Mouse (Mus musculus): Measurements from ENCODE around the gene Samm50. TPM values are rescaled to one million over a fixed set of nuclear protein-coding genes. Genes with fewer than 3 reads are reported as not detected.
"Not testable (repeated sequence)": the region's sequence is repeated elsewhere in the genome, so short reads cannot be mapped to it uniquely, and the experiment has no call there.

The Samm50 gene
- total RNA-seq (2022) = 100 to 1,000 TPM; 102 to 107 (median 105) TPM

- peak; percentile 94 for DNase-seq (ENCODE audit: low spot score in 2 of 2)
These were observed at the start of gene Samm50 for GRCm38 (mm10) chr15:84192058-84192791. Gene Samm50 (plus strand): TSS chr15:84192241.

- no peak for DNase-seq (ENCODE audit: low spot score in 2 of 2)
These were observed 35.9 kb upstream of the Samm50 start for GRCm38 (mm10) chr15:84156158-84156557.

GRCm38 (mm10) chr15:84157530-84157929 lies 34.5 kb upstream of the Samm50 start:
- DNase-seq (ENCODE audit: low spot score in 2 of 2) = not testable (repeated sequence)

GRCm38 (mm10) chr15:84161871-84162270 lies 30.2 kb upstream of the Samm50 start:
- DNase-seq (ENCODE audit: low spot score in 2 of 2) = no peak

- no peak for DNase-seq (ENCODE audit: low spot score in 2 of 2)
These were observed 25.2 kb upstream of the Samm50 start for GRCm38 (mm10) chr15:84166818-84167217.

GRCm38 (mm10) chr15:84167600-84167999 lies 24.4 kb upstream of the Samm50 start, which contains the start of gene Pnpla3:
Gene Pnpla3 (plus strand): TSS chr15:84167837.
- DNase-seq (ENCODE audit: low spot score in 2 of 2) = peak; percentile 96 to 97

- DNase-seq (ENCODE audit: low spot score in 2 of 2) = no peak
These were observed 23.6 kb upstream of the Samm50 start for GRCm38 (mm10) chr15:84168170-84169161.

- no peak for DNase-seq (ENCODE audit: low spot score in 2 of 2)
These were observed 22.5 kb upstream of the Samm50 start for GRCm38 (mm10) chr15:84169511-84169910.

- DNase-seq (ENCODE audit: low spot score in 2 of 2) = no peak
These were observed 20.9 kb upstream of the Samm50 start for GRCm38 (mm10) chr15:84171166-84171565.

GRCm38 (mm10) chr15:84178733-84179132 lies 13.3 kb upstream of the Samm50 start:
- peak; percentile 32 to 39 for DNase-seq (ENCODE audit: low spot score in 2 of 2)

GRCm38 (mm10) chr15:84182000-84182399 lies 10.0 kb upstream of the Samm50 start:
- no peak for DNase-seq (ENCODE audit: low spot score in 2 of 2)

- DNase-seq (ENCODE audit: low spot score in 2 of 2) = no peak
These were observed 8.1 kb upstream of the Samm50 start for GRCm38 (mm10) chr15:84183967-84184366.

GRCm38 (mm10) chr15:84186196-84186595 lies 5.8 kb upstream of the Samm50 start:
- DNase-seq (ENCODE audit: low spot score in 2 of 2) = no peak

GRCm38 (mm10) chr15:84188887-84189530 lies 3.0 kb upstream of the Samm50 start:
- DNase-seq (ENCODE audit: low spot score in 2 of 2) = no peak

- DNase-seq (ENCODE audit: low spot score in 2 of 2) = no peak
These were observed 2.2 kb upstream of the Samm50 start for GRCm38 (mm10) chr15:84189881-84190280.

- no peak for DNase-seq (ENCODE audit: low spot score in 2 of 2)
These were observed 350 bp upstream of the Samm50 start for GRCm38 (mm10) chr15:84191724-84192057.

- DNase-seq (ENCODE audit: low spot score in 2 of 2) = no peak
These were observed 4.6 kb downstream of the Samm50 start for GRCm38 (mm10) chr15:84196486-84197165.

- no peak for DNase-seq (ENCODE audit: low spot score in 2 of 2)
These were observed 15.3 kb downstream of the Samm50 start for GRCm38 (mm10) chr15:84207327-84207726.

GRCm38 (mm10) chr15:84209517-84210412 lies 17.7 kb downstream of the Samm50 start:
- no peak for DNase-seq (ENCODE audit: low spot score in 2 of 2)

- DNase-seq (ENCODE audit: low spot score in 2 of 2) = no peak
These were observed 18.4 kb downstream of the Samm50 start for GRCm38 (mm10) chr15:84210461-84210860.
